Comparison of ENCODE assay signal across 27 mouse cellular contexts in genomic region chr5:121525774-121526450, GRCm38 (mm10). TPM values are rescaled to one million over a fixed set of nuclear protein-coding genes. Genes with fewer than 3 reads are reported as not detected.
DNase-seq lines count a peak whose midpoint lies in the region; ATAC-seq and TF ChIP-seq lines count a peak whose summit lies in the region.
"Had no signal": no experiment of that assay in that cellular context is flagged by ENCODE, and none has a peak within 500 bp of the region (broad histone marks: within the 10 kb centered on the region; RNA-seq: fewer than 3 reads in every experiment).

No protein-coding gene starts in this region.

- H3K27ac ChIP-seq in heart, embryonic 11.5 days (ENCODE audit: low read depth, low read length), result no peak overlapping the region
- H3K27ac ChIP-seq in lung, embryonic 14.5 days (ENCODE audit: low read depth), result no peak overlapping the region
- H3K27ac ChIP-seq in liver, postnatal 0 days (ENCODE audit: low read depth), result no peak overlapping the region
- H3K27ac ChIP-seq: forebrain, embryonic 10.5 days; heart, embryonic 13.5 days; hindbrain, embryonic 12.5 days; liver, embryonic 13.5 days; neural tube, embryonic 15.5 days had no signal

- peak; percentile 92 for DNase-seq in heart, adult 11 months
- DNase-seq in lung, embryonic 14.5 days, result peak; percentile 79
- DNase-seq in lung, postnatal 25 days (ENCODE audit: low spot score), result no peak
- peak; percentile 56 for DNase-seq in heart, postnatal 4 days
- peak; percentile 40 to 76 for DNase-seq in lung, postnatal 4 days
- no peak for DNase-seq in liver, postnatal 0 days
- DNase-seq: cerebellum, adult 18-20 months; cerebellum, postnatal 14 days; gastrocnemius, postnatal 25 days; kidney, postnatal 4 days; liver, embryonic 13.5 days had no signal

- no peak for TF ChIP-seq CTCF in lung, embryonic 14.5 days (IDR thresholded peaks at IDR 0.05; ENCODE audit: low read depth)
- TF ChIP-seq CTCF in liver, postnatal 0 days (IDR thresholded peaks at IDR 0.05; ENCODE audit: low read depth), result no peak

- no peak overlapping the region for H3K9ac ChIP-seq in heart, embryonic 11.5 days (ENCODE audit: low read depth, low read length)
- H3K9ac ChIP-seq in lung, embryonic 14.5 days, result no peak overlapping the region
- no peak overlapping the region for H3K9ac ChIP-seq in liver, postnatal 0 days (replicated peaks)
- H3K9ac ChIP-seq: heart, embryonic 13.5 days; hindbrain, embryonic 12.5 days; liver, embryonic 13.5 days; neural tube, embryonic 15.5 days had no signal

- peaks cover 50% of the 10 kb centered on the region for H3K36me3 ChIP-seq in heart, embryonic 11.5 days (ENCODE audit: control insufficient read depth, insufficient read depth, low read length)
- H3K36me3 ChIP-seq in lung, embryonic 14.5 days (ENCODE audit: insufficient read depth), result peaks cover 84% of the 10 kb centered on the region
- peaks cover 76% of the 10 kb centered on the region for H3K36me3 ChIP-seq in liver, postnatal 0 days (replicated peaks; ENCODE audit: insufficient read depth, low read length)

- no peaks in the 10 kb centered on the region for H3K27me3 ChIP-seq in heart, embryonic 11.5 days (ENCODE audit: control insufficient read depth, insufficient read depth, low read length)
- no peaks in the 10 kb centered on the region for H3K27me3 ChIP-seq in lung, embryonic 14.5 days (ENCODE audit: insufficient read depth, low read length)
- no peaks in the 10 kb centered on the region for H3K27me3 ChIP-seq in liver, postnatal 0 days (ENCODE audit: insufficient read depth, low read length)
- H3K27me3 ChIP-seq: heart, embryonic 13.5 days; hindbrain, embryonic 12.5 days; liver, embryonic 13.5 days; neural tube, embryonic 15.5 days had no signal

- ATAC-seq in heart, embryonic 11.5 days (replicated peaks; ENCODE audit: insufficient number of reproducible peaks, low FRiP score, low TSS enrichment), result no peak
- peak; percentile 78 for ATAC-seq in lung, embryonic 14.5 days (ENCODE audit: insufficient read depth)
- no peak for ATAC-seq in liver, postnatal 0 days
- ATAC-seq: forebrain, embryonic 16.5 days; intestine, postnatal 0 days had no signal

- no peak overlapping the region for H3K4me2 ChIP-seq in heart, embryonic 11.5 days
- H3K4me2 ChIP-seq in lung, embryonic 14.5 days, result no peak overlapping the region
- H3K4me2 ChIP-seq in liver, postnatal 0 days (ENCODE audit: low read depth, low read length), result no peak overlapping the region
- H3K4me2 ChIP-seq: heart, embryonic 13.5 days; hindbrain, embryonic 12.5 days; liver, embryonic 13.5 days; midbrain, embryonic 11.5 days; neural tube, embryonic 15.5 days had no signal

- no peaks in the 10 kb centered on the region for H3K4me1 ChIP-seq in heart, embryonic 11.5 days (ENCODE audit: control insufficient read depth, insufficient read depth, low read length)
- H3K4me1 ChIP-seq in lung, embryonic 14.5 days (ENCODE audit: insufficient read depth), result no peaks in the 10 kb centered on the region
- no peaks in the 10 kb centered on the region for H3K4me1 ChIP-seq in liver, postnatal 0 days (ENCODE audit: insufficient read depth)
- H3K4me1 ChIP-seq: forebrain, embryonic 10.5 days; heart, embryonic 13.5 days; hindbrain, embryonic 12.5 days; liver, embryonic 13.5 days; neural tube, embryonic 15.5 days had no signal

- 73% methylated on average over 14 of the region's 14 CpGs for WGBS in heart, embryonic 11.5 days (ENCODE audit: insufficient replicate concordance)
- WGBS in lung, embryonic 14.5 days, result 62% methylated on average over 14 of the region's 14 CpGs
- WGBS in liver, postnatal 0 days (ENCODE audit: insufficient replicate concordance), result 86% methylated on average over 14 of the region's 14 CpGs

- no peak for TF ChIP-seq EP300 in liver, postnatal 0 days (IDR thresholded peaks at IDR 0.05; ENCODE audit: low read depth)

- H3K4me3 ChIP-seq in heart, embryonic 11.5 days (ENCODE audit: low read depth, low read length), result no peak overlapping the region
- H3K4me3 ChIP-seq in lung, embryonic 14.5 days (ENCODE audit: low read depth, low read length), result no peak overlapping the region
- no peak overlapping the region for H3K4me3 ChIP-seq in liver, postnatal 0 days (ENCODE audit: low read depth, low read length)
- H3K4me3 ChIP-seq: forebrain, embryonic 10.5 days; heart, embryonic 13.5 days; hindbrain, embryonic 12.5 days; liver, embryonic 13.5 days; neural tube, embryonic 15.5 days had no signal

- no peaks in the 10 kb centered on the region for H3K9me3 ChIP-seq in heart, embryonic 11.5 days (replicated peaks; ENCODE audit: control insufficient read depth, low read length)
- H3K9me3 ChIP-seq in lung, embryonic 14.5 days (ENCODE audit: low read depth, low read length), result no peaks in the 10 kb centered on the region
- no peaks in the 10 kb centered on the region for H3K9me3 ChIP-seq in liver, postnatal 0 days (ENCODE audit: low read length)
- H3K9me3 ChIP-seq: forebrain, embryonic 10.5 days; heart, embryonic 13.5 days; hindbrain, embryonic 12.5 days; liver, embryonic 13.5 days; neural tube, embryonic 15.5 days had no signal

RNA-seq across cellular contexts. Expression of gene Adam1a, which starts 19.4 kb away (rescaled TPM):
- 1.0 and 1.3 TPM in 2 replicates for polyA plus RNA-seq in heart, embryonic 11.5 days (2014; fragmentation: Nextera tagmentation; extraction: Ambion mirVana)
- polyA plus RNA-seq in lung, embryonic 14.5 days (2014; fragmentation: Nextera tagmentation; extraction: Ambion mirVana), result 1.6 and 1.7 TPM in 2 replicates
- 1 to 10 TPM; 3.1 to 3.8 TPM for total RNA-seq in heart, postnatal 4 days (2021)
- polyA plus RNA-seq in liver, postnatal 0 days (2015; fragmentation: Nextera tagmentation; extraction: Ambion mirVana), result 0.15 and 0.25 TPM in 2 replicates

RNA-seq across cellular contexts. Expression of gene Gm42878, which starts 19.4 kb away (rescaled TPM):
- polyA plus RNA-seq in heart, embryonic 11.5 days (2014; fragmentation: Nextera tagmentation; extraction: Ambion mirVana), result not detected in 2 replicates
- polyA plus RNA-seq in lung, embryonic 14.5 days (2014; fragmentation: Nextera tagmentation; extraction: Ambion mirVana), result not detected in 2 replicates
- not detected for total RNA-seq in heart, postnatal 4 days (2021)
- polyA plus RNA-seq in liver, postnatal 0 days (2015; fragmentation: Nextera tagmentation; extraction: Ambion mirVana), result not detected in 2 replicates
- total RNA-seq: ES-E14; gastrocnemius, postnatal 25 days; left cerebral cortex, postnatal 36 days had no signal
- polyA plus RNA-seq: embryonic facial prominence, embryonic 11.5 days; forebrain, embryonic 10.5 days; forebrain, embryonic 16.5 days; heart, embryonic 13.5 days; hindbrain, embryonic 12.5 days; intestine, postnatal 0 days; kidney, embryonic 14.5 days; liver, embryonic 13.5 days; midbrain, embryonic 11.5 days; neural tube, embryonic 15.5 days; stomach, embryonic 16.5 days; thymus, postnatal 0 days had no signal

RNA-seq across cellular contexts. Expression of gene Mapkapk5, which starts 19.8 kb away (rescaled TPM):
- polyA plus RNA-seq in heart, embryonic 11.5 days (2014; fragmentation: Nextera tagmentation; extraction: Ambion mirVana), result 43.6 and 45.7 TPM in 2 replicates
- 55.1 and 57.5 TPM in 2 replicates for polyA plus RNA-seq in lung, embryonic 14.5 days (2014; fragmentation: Nextera tagmentation; extraction: Ambion mirVana)
- 10 to 100 TPM; 55.7 to 61.0 TPM for total RNA-seq in heart, postnatal 4 days (2021)
- 15.5 and 18.1 TPM in 2 replicates for polyA plus RNA-seq in liver, postnatal 0 days (2015; fragmentation: Nextera tagmentation; extraction: Ambion mirVana)

RNA-seq across cellular contexts. Expression of gene Adam1b, which starts 22.7 kb away (rescaled TPM):
- 0.29 and 0.45 TPM in 2 replicates for polyA plus RNA-seq in heart, embryonic 11.5 days (2014; fragmentation: Nextera tagmentation; extraction: Ambion mirVana)
- polyA plus RNA-seq in lung, embryonic 14.5 days (2014; fragmentation: Nextera tagmentation; extraction: Ambion mirVana), result 0.11 TPM in 1 of 2 replicates, not detected in the other
- total RNA-seq in heart, postnatal 4 days (2021), result not detected
- polyA plus RNA-seq in liver, postnatal 0 days (2015; fragmentation: Nextera tagmentation; extraction: Ambion mirVana), result not detected in 2 replicates
- total RNA-seq: adrenal gland, adult 18-20 months; gastrocnemius, postnatal 25 days had no signal
- polyA plus RNA-seq: embryonic facial prominence, embryonic 11.5 days; forebrain, embryonic 10.5 days; hindbrain, embryonic 12.5 days; liver, embryonic 13.5 days; midbrain, embryonic 11.5 days; neural tube, embryonic 15.5 days; urinary bladder, adult 2 months had no signal

Comparison
In these comparisons a context has a peak if more than half of its experiments do, and no peak if none do; other contexts are left out.
1. DNase-seq: peak in heart, adult 11 months (single experiment), lung, embryonic 14.5 days (single experiment), heart, postnatal 4 days (single experiment) and lung, postnatal 4 days (2 of 2); none in lung, postnatal 25 days (single experiment) and liver, postnatal 0 days (single experiment).